Mouse (Mus musculus) frontal cortex, postnatal 14 days (tissue): ENCODE measurements around the gene Mapkap1.
A peak's percentile ranks its signal among the peaks of the same experiment; 100 is the strongest.

ENCODE experiments used
- DNase-seq, 2 experiments: peaks; one replicate each; pipeline ENCODE4 v3.0.0; 2022; ENCODE audit warnings: low spot score in 2 of 2

Mapkap1 gene

GRCm38 (mm10) chr2:34406601-34407464, at the start of gene Mapkap1:
TSS of gene Mapkap1 (plus strand) at chr2:34406771.
- peak; percentile 93 to 94 for DNase-seq

GRCm38 (mm10) chr2:34363678-34364077, 42.9 kb upstream of the Mapkap1 start:
- DNase-seq = no peak

- DNase-seq = no peak
Observed at GRCm38 (mm10) chr2:34367024-34367423, 39.5 kb upstream of the Mapkap1 start.

- no peak for DNase-seq
Observed at GRCm38 (mm10) chr2:34368396-34368795, 38.2 kb upstream of the Mapkap1 start.

- DNase-seq = no peak
Observed at GRCm38 (mm10) chr2:34370349-34370724, 36.2 kb upstream of the Mapkap1 start.

GRCm38 (mm10) chr2:34370725-34371440, 35.7 kb upstream of the Mapkap1 start:
- peak in 1 of 2 experiments; percentile 10 for DNase-seq

- peak in 1 of 2 experiments; percentile 12 for DNase-seq
Observed at GRCm38 (mm10) chr2:34371441-34372304, 34.9 kb upstream of the Mapkap1 start.

GRCm38 (mm10) chr2:34372305-34373301, 34.0 kb upstream of the Mapkap1 start, which contains the start of gene Pbx3:
TSS of gene Pbx3 (minus strand) at chr2:34373142.
- peak; percentile 83 to 91 for DNase-seq

- DNase-seq = no peak
Observed at GRCm38 (mm10) chr2:34373886-34374285, 32.7 kb upstream of the Mapkap1 start.

GRCm38 (mm10) chr2:34374349-34374748, 32.2 kb upstream of the Mapkap1 start:
- DNase-seq = no peak

- no peak for DNase-seq
Observed at GRCm38 (mm10) chr2:34378930-34379329, 27.6 kb upstream of the Mapkap1 start.

GRCm38 (mm10) chr2:34399535-34399934, 7.0 kb upstream of the Mapkap1 start:
- DNase-seq = no peak

GRCm38 (mm10) chr2:34407596-34407995, 1.0 kb downstream of the Mapkap1 start:
- DNase-seq = no peak

- no peak for DNase-seq
Observed at GRCm38 (mm10) chr2:34408341-34408740, 1.8 kb downstream of the Mapkap1 start.

GRCm38 (mm10) chr2:34409741-34410340, 3.3 kb downstream of the Mapkap1 start:
- DNase-seq = no peak

- DNase-seq = no peak
Observed at GRCm38 (mm10) chr2:34420256-34420655, 13.7 kb downstream of the Mapkap1 start.

- DNase-seq = no peak
Observed at GRCm38 (mm10) chr2:34424186-34424585, 17.6 kb downstream of the Mapkap1 start.

- no peak for DNase-seq
Observed at GRCm38 (mm10) chr2:34425573-34426223, 19.1 kb downstream of the Mapkap1 start.

- no peak for DNase-seq
Observed at GRCm38 (mm10) chr2:34430663-34431062, 24.1 kb downstream of the Mapkap1 start.
